Mouse (Mus musculus): Measurements from ENCODE around the gene Zfp105. TPM values are rescaled to one million over a fixed set of nuclear protein-coding genes. Genes with fewer than 3 reads are reported as not detected.

The Zfp105 gene
- polyA plus RNA-seq (2012; rRNA removed) = 1.2 and 1.7 TPM in 2 replicates

GRCm38 (mm10) chr9:122922936-122923381 is at the start of gene Zfp105:
TSS of gene Zfp105 (plus strand) at chr9:122923072.
- DNase-seq (ENCODE audit: low read depth) = no peak

- DNase-seq (ENCODE audit: low read depth) = no peak
Observed at GRCm38 (mm10) chr9:122874653-122875052, 48.2 kb upstream of the Zfp105 start.

- DNase-seq (ENCODE audit: low read depth) = no peak
Observed at GRCm38 (mm10) chr9:122875145-122875544, 47.7 kb upstream of the Zfp105 start.

GRCm38 (mm10) chr9:122885385-122885784 is 37.5 kb upstream of the Zfp105 start, which contains the start of gene Zkscan7:
TSS of gene Zkscan7 (plus strand) at chr9:122885685.
- no peak for DNase-seq (ENCODE audit: low read depth)

- DNase-seq (ENCODE audit: low read depth) = peak; percentile 40
Observed at GRCm38 (mm10) chr9:122886372-122887179, 36.3 kb upstream of the Zfp105 start.

GRCm38 (mm10) chr9:122901047-122901446 is 21.8 kb upstream of the Zfp105 start:
- DNase-seq (ENCODE audit: low read depth) = no peak

GRCm38 (mm10) chr9:122902717-122903535 is 19.9 kb upstream of the Zfp105 start:
- no peak for DNase-seq (ENCODE audit: low read depth)

- no peak for DNase-seq (ENCODE audit: low read depth)
Observed at GRCm38 (mm10) chr9:122922436-122922835, 436 bp upstream of the Zfp105 start.

- DNase-seq (ENCODE audit: low read depth) = no peak
Observed at GRCm38 (mm10) chr9:122928915-122929314, 6.0 kb downstream of the Zfp105 start.

GRCm38 (mm10) chr9:122950643-122951475 is 28.0 kb downstream of the Zfp105 start, which contains the start of the genes 1110059G10Rik and Kif15:
TSS of gene 1110059G10Rik (minus strand) at chr9:122951000.
TSS of gene Kif15 (plus strand) at chr9:122951046.
- DNase-seq (ENCODE audit: low read depth) = peak; percentile 28

Other genes with a start within 250 kb of the Zfp105 start
- gene Topaz1, start 175.7 kb upstream of the Zfp105 start, polyA plus RNA-seq (2012; rRNA removed) = 0.09 TPM in 2 replicates
- 4.6 and 4.8 TPM in 2 replicates for gene Tcaim, start 117.5 kb upstream of the Zfp105 start, polyA plus RNA-seq (2012; rRNA removed)
- not detected in 2 replicates for gene Gm35549, start 79.0 kb upstream of the Zfp105 start, polyA plus RNA-seq (2012; rRNA removed)
- 43.2 and 47.8 TPM in 2 replicates for gene Zfp445, start 57.1 kb upstream of the Zfp105 start, polyA plus RNA-seq (2012; rRNA removed)
- 5.2 and 11.4 TPM in 2 replicates for gene Zkscan7, start 37.4 kb upstream of the Zfp105 start, polyA plus RNA-seq (2012; rRNA removed)
- 2.1 and 3.4 TPM in 2 replicates for gene 1110059G10Rik, start 27.9 kb downstream of the Zfp105 start, polyA plus RNA-seq (2012; rRNA removed)
- 0.42 and 1.3 TPM in 2 replicates for gene Kif15, start 28.0 kb downstream of the Zfp105 start, polyA plus RNA-seq (2012; rRNA removed)
- 20.8 and 23.1 TPM in 2 replicates for gene Tmem42, start 98.3 kb downstream of the Zfp105 start, polyA plus RNA-seq (2012; rRNA removed)
- 0.42 and 0.48 TPM in 2 replicates for gene Tgm4, start 111.7 kb downstream of the Zfp105 start, polyA plus RNA-seq (2012; rRNA removed)
- gene Zdhhc3, start 190.1 kb downstream of the Zfp105 start, polyA plus RNA-seq (2012; rRNA removed) = 117 and 118 TPM in 2 replicates
- gene Exosc7, start 190.1 kb downstream of the Zfp105 start, polyA plus RNA-seq (2012; rRNA removed) = 25.5 and 26.0 TPM in 2 replicates
- 150 and 164 TPM in 2 replicates for gene Clec3b, start 227.9 kb downstream of the Zfp105 start, polyA plus RNA-seq (2012; rRNA removed)